Mouse (Mus musculus): ENCODE data around the gene Nfkb2. TPM values are rescaled to one million over a fixed set of nuclear protein-coding genes. Genes with fewer than 3 reads are reported as not detected.

Gene Nfkb2
- total RNA-seq (2014; rRNA removed) (3.5 and 4.7 TPM in 2 replicates), polyA plus RNA-seq (2015; fragmentation: Nextera tagmentation; extraction: Ambion mirVana) (1.7 and 1.9 TPM in 2 replicates)

- Histone ChIP-seq H3K36me3 (ENCODE audit: insufficient read depth, low read length) (no peaks in the 10 kb centered on the region), H3K27ac (peak within 1 kb of the TSS; percentile 41; the same call in 1 of the 2 replicates), H3K9me3 (ENCODE audit: low read length) (no peaks in the 10 kb centered on the region), H3K4me1 (ENCODE audit: insufficient read depth, low read length) (peaks cover 6% of the 10 kb centered on the region; the same call in 1 of the 2 replicates), H3K4me3 (ENCODE audit: low read length) (peak within 1 kb of the TSS; percentile 38), H3K4me2 (ENCODE audit: low read depth, low read length) (peak within 1 kb of the TSS; percentile 61), H3K27me3 (ENCODE audit: insufficient read depth, low read length) (0 out of 2 replicates have a peak, but pooled peaks cover 4% of the 10 kb centered on the region), H3K9ac (replicated peaks; ENCODE audit: low read length) (peak within 1 kb of the TSS; percentile 44)
- 1% methylated on average over 39 of the region's 39 CpGs for WGBS
- TF ChIP-seq CTCF (IDR thresholded peaks at IDR 0.05; ENCODE audit: low read depth), result peak; percentile 90
- ATAC-seq (peak; percentile 89), DNase-seq (ENCODE audit: low spot score) (peak; percentile 88)
Measured at GRCm38 (mm10) chr19:46304216-46304841, at the start of gene Nfkb2. Gene Nfkb2 (plus strand): TSS chr19:46304320.

GRCm38 (mm10) chr19:46264762-46265161 is 39.4 kb upstream of the Nfkb2 start:
- no peak for ATAC-seq
- Histone ChIP-seq H3K36me3 (ENCODE audit: insufficient read depth, low read length) (peaks cover 98% of the 10 kb centered on the region), H3K9me3 (ENCODE audit: low read length) (no peaks in the 10 kb centered on the region), H3K27me3 (ENCODE audit: insufficient read depth, low read length) (no peaks in the 10 kb centered on the region), H3K27ac (no peak overlapping the region), H3K9ac (replicated peaks; ENCODE audit: low read length) (no peak overlapping the region), H3K4me3 (ENCODE audit: low read length) (no peak overlapping the region), H3K4me1 (ENCODE audit: insufficient read depth, low read length) (no peaks in the 10 kb centered on the region), H3K4me2 (ENCODE audit: low read depth, low read length) (no peak overlapping the region)
- WGBS, result 94% methylated on average over 7 of the region's 7 CpGs
- no peak for DNase-seq (ENCODE audit: low spot score)
- no peak for TF ChIP-seq CTCF (IDR thresholded peaks at IDR 0.05; ENCODE audit: low read depth)

GRCm38 (mm10) chr19:46275307-46275706 is 28.8 kb upstream of the Nfkb2 start:
- DNase-seq (ENCODE audit: low spot score) (no peak), ATAC-seq (no peak)
- no peaks in the 10 kb centered on the region for H3K9me3 ChIP-seq (ENCODE audit: low read length)
- no peaks in the 10 kb centered on the region for H3K4me1 ChIP-seq (ENCODE audit: insufficient read depth, low read length)
- H3K36me3 ChIP-seq (ENCODE audit: insufficient read depth, low read length), result peaks cover 54% of the 10 kb centered on the region
- H3K27me3 ChIP-seq (ENCODE audit: insufficient read depth, low read length), result no peaks in the 10 kb centered on the region
- no peak overlapping the region for H3K4me2 ChIP-seq (ENCODE audit: low read depth, low read length)
- peak; percentile 45 for TF ChIP-seq CTCF (IDR thresholded peaks at IDR 0.05; ENCODE audit: low read depth)
- no peak overlapping the region for H3K9ac ChIP-seq (replicated peaks; ENCODE audit: low read length)
- no peak overlapping the region for H3K4me3 ChIP-seq (ENCODE audit: low read length)
- no peak overlapping the region for H3K27ac ChIP-seq

GRCm38 (mm10) chr19:46282081-46282849 is 21.9 kb upstream of the Nfkb2 start:
- H3K4me3 ChIP-seq (ENCODE audit: low read length), result no peak overlapping the region
- no peak overlapping the region for H3K27ac ChIP-seq
- TF ChIP-seq CTCF (IDR thresholded peaks at IDR 0.05; ENCODE audit: low read depth), result peak; percentile 26; the same call in 1 of the 2 replicates
- no peak overlapping the region for H3K9ac ChIP-seq (replicated peaks; ENCODE audit: low read length)
- DNase-seq (ENCODE audit: low spot score), result peak; percentile 19
- no peaks in the 10 kb centered on the region for H3K4me1 ChIP-seq (ENCODE audit: insufficient read depth, low read length)
- no peaks in the 10 kb centered on the region for H3K9me3 ChIP-seq (ENCODE audit: low read length)
- H3K27me3 ChIP-seq (ENCODE audit: insufficient read depth, low read length), result no peaks in the 10 kb centered on the region
- peaks cover 62% of the 10 kb centered on the region for H3K36me3 ChIP-seq (ENCODE audit: insufficient read depth, low read length)
- no peak for ATAC-seq
- 93% methylated on average over 11 of the region's 11 CpGs for WGBS
- H3K4me2 ChIP-seq (ENCODE audit: low read depth, low read length), result no peak overlapping the region

- WGBS, result 85% methylated on average over 4 of the region's 4 CpGs
- no peak overlapping the region for H3K9ac ChIP-seq (replicated peaks; ENCODE audit: low read length)
- DNase-seq (ENCODE audit: low spot score) (no peak), ATAC-seq (no peak)
- H3K4me3 ChIP-seq (ENCODE audit: low read length), result no peak overlapping the region
- peaks cover 53% of the 10 kb centered on the region for H3K36me3 ChIP-seq (ENCODE audit: insufficient read depth, low read length)
- no peaks in the 10 kb centered on the region for H3K4me1 ChIP-seq (ENCODE audit: insufficient read depth, low read length)
- no peaks in the 10 kb centered on the region for H3K9me3 ChIP-seq (ENCODE audit: low read length)
- H3K4me2 ChIP-seq (ENCODE audit: low read depth, low read length), result no peak overlapping the region
- no peak for TF ChIP-seq CTCF (IDR thresholded peaks at IDR 0.05; ENCODE audit: low read depth)
- H3K27me3 ChIP-seq (ENCODE audit: insufficient read depth, low read length), result no peaks in the 10 kb centered on the region
- no peak overlapping the region for H3K27ac ChIP-seq
Measured at GRCm38 (mm10) chr19:46284686-46285085, 19.4 kb upstream of the Nfkb2 start.

GRCm38 (mm10) chr19:46285631-46286030 is 18.5 kb upstream of the Nfkb2 start:
- Histone ChIP-seq H3K9me3 (ENCODE audit: low read length) (no peaks in the 10 kb centered on the region), H3K4me3 (ENCODE audit: low read length) (no peak overlapping the region), H3K36me3 (ENCODE audit: insufficient read depth, low read length) (peaks cover 43% of the 10 kb centered on the region), H3K4me2 (ENCODE audit: low read depth, low read length) (no peak overlapping the region), H3K9ac (replicated peaks; ENCODE audit: low read length) (no peak overlapping the region), H3K27ac (no peak overlapping the region), H3K4me1 (ENCODE audit: insufficient read depth, low read length) (no peaks in the 10 kb centered on the region), H3K27me3 (ENCODE audit: insufficient read depth, low read length) (no peaks in the 10 kb centered on the region)
- 88% methylated on average over 7 of the region's 7 CpGs for WGBS
- ATAC-seq, result no peak
- no peak for TF ChIP-seq CTCF (IDR thresholded peaks at IDR 0.05; ENCODE audit: low read depth)
- DNase-seq (ENCODE audit: low spot score), result no peak
